Mouse (Mus musculus): ENCODE data around the gene Mrpl46.

- TF ChIP-seq CTCF (IDR thresholded peaks at IDR 0.05; ENCODE audit: control insufficient read depth, insufficient read depth, low read length) = no peak
- TF ChIP-seq POLR2A (IDR thresholded peaks at IDR 0.05; ENCODE audit: borderline replicate concordance, control insufficient read depth, low read depth, low read length) = no peak
These were observed 19.5 kb downstream of the Mrpl46 start for GRCm38 (mm10) chr7:78763801-78764200.
